Mouse (Mus musculus) heart, adult 9 months (tissue): ENCODE measurements around the gene Ppfibp2.
A peak's percentile ranks its signal among the peaks of the same experiment; 100 is the strongest.

ENCODE experiments used
- DNase-seq, 2 experiments: peaks; one replicate each; pipeline ENCODE4 v3.0.0; 2022; ENCODE audit warnings: low spot score in 2 of 2

Gene Ppfibp2

GRCm38 (mm10) chr7:107664063-107665056 lies 69.4 kb downstream of the Ppfibp2 start:
- DNase-seq = peak; percentile 47 to 50

GRCm38 (mm10) chr7:107665221-107665585 lies 70.2 kb downstream of the Ppfibp2 start:
- DNase-seq = peak; percentile 30 to 62

GRCm38 (mm10) chr7:107665586-107666261 lies 70.7 kb downstream of the Ppfibp2 start:
- DNase-seq = peak; percentile 44 to 62

- DNase-seq = peak; percentile 38 to 44
Observed at GRCm38 (mm10) chr7:107666262-107666902, 71.4 kb downstream of the Ppfibp2 start.

- no peak for DNase-seq
Observed at GRCm38 (mm10) chr7:107668514-107668913, 73.5 kb downstream of the Ppfibp2 start.

- DNase-seq = no peak
Observed at GRCm38 (mm10) chr7:107675224-107675623, 80.2 kb downstream of the Ppfibp2 start.

GRCm38 (mm10) chr7:107680151-107680852 lies 85.3 kb downstream of the Ppfibp2 start:
- DNase-seq = no peak

GRCm38 (mm10) chr7:107681306-107681705 lies 86.3 kb downstream of the Ppfibp2 start:
- DNase-seq = no peak

GRCm38 (mm10) chr7:107683162-107683561 lies 88.2 kb downstream of the Ppfibp2 start:
- DNase-seq = no peak

GRCm38 (mm10) chr7:107683622-107684021 lies 88.6 kb downstream of the Ppfibp2 start:
- no peak for DNase-seq

GRCm38 (mm10) chr7:107685238-107685954 lies 90.4 kb downstream of the Ppfibp2 start:
- DNase-seq = no peak

- no peak for DNase-seq
Observed at GRCm38 (mm10) chr7:107685955-107686285, 90.9 kb downstream of the Ppfibp2 start.

- DNase-seq = no peak
Observed at GRCm38 (mm10) chr7:107687412-107687811, 92.4 kb downstream of the Ppfibp2 start.

- DNase-seq = no peak
Observed at GRCm38 (mm10) chr7:107688040-107688439, 93.0 kb downstream of the Ppfibp2 start.

- DNase-seq = no peak
Observed at GRCm38 (mm10) chr7:107690426-107691221, 95.6 kb downstream of the Ppfibp2 start.

GRCm38 (mm10) chr7:107691493-107691892 lies 96.5 kb downstream of the Ppfibp2 start:
- no peak for DNase-seq

- no peak for DNase-seq
Observed at GRCm38 (mm10) chr7:107694254-107694947, 99.4 kb downstream of the Ppfibp2 start.

GRCm38 (mm10) chr7:107697066-107697465 lies 102.1 kb downstream of the Ppfibp2 start:
- DNase-seq = no peak

GRCm38 (mm10) chr7:107699926-107700325 lies 104.9 kb downstream of the Ppfibp2 start:
- DNase-seq = no peak

GRCm38 (mm10) chr7:107700646-107701045 lies 105.6 kb downstream of the Ppfibp2 start:
- DNase-seq = no peak
